Mouse (Mus musculus): ENCODE results near the gene Ktn1. TPM values are rescaled to one million over a fixed set of nuclear protein-coding genes. Genes with fewer than 3 reads are reported as not detected.

Gene Ktn1
- polyA plus RNA-seq, 1 experiment = 25.4 TPM

GRCm38 (mm10) chr14:47638316-47638895 is 9.8 kb upstream of the Ktn1 start:
- H3K4me3 ChIP-seq (ENCODE audit: insufficient read depth, low read length) = no peak overlapping the region
- H3K27ac ChIP-seq (ENCODE audit: insufficient read depth, low read depth, low read length) = no peak overlapping the region
- peaks cover 2% of the 10 kb centered on the region; the same call in 1 of the 2 replicates for H3K4me1 ChIP-seq (ENCODE audit: control insufficient read depth, insufficient read depth, low read length)
- TF ChIP-seq CTCF (IDR thresholded peaks at IDR 0.05; ENCODE audit: low read depth, low read length) = no peak
- TF ChIP-seq POLR2A (IDR thresholded peaks at IDR 0.05; ENCODE audit: borderline replicate concordance, low read depth, low read length) = no peak

DNA sequence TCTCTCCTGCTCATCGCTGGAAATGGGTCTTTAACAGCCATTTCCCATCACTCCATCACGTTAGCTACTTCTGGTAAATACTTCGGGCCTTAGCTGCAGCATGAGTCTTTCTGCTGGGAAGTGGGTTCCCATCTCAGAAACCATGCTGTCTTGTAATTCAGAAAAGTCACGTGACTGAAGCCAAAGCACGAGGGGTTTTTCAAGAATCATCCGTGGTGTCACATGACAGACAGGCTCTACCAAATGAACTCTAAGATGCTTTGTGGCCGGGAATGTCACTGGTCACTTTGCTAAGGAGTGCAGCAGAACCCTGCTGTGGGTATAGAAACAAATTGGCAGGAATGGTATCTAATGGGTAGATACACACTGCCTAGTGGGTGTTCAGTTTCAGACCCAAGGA is 2.6 kb upstream of the Ktn1 start:
- Histone ChIP-seq H3K4me3 (ENCODE audit: insufficient read depth, low read length) (no peak overlapping the region), H3K4me1 (ENCODE audit: control insufficient read depth, insufficient read depth, low read length) (peaks cover 5% of the 10 kb centered on the region), H3K27ac (ENCODE audit: insufficient read depth, low read depth, low read length) (no peak overlapping the region)
- TF ChIP-seq POLR2A (IDR thresholded peaks at IDR 0.05; ENCODE audit: borderline replicate concordance, low read depth, low read length) (no peak), CTCF (IDR thresholded peaks at IDR 0.05; ENCODE audit: low read depth, low read length) (no peak)

DNA sequence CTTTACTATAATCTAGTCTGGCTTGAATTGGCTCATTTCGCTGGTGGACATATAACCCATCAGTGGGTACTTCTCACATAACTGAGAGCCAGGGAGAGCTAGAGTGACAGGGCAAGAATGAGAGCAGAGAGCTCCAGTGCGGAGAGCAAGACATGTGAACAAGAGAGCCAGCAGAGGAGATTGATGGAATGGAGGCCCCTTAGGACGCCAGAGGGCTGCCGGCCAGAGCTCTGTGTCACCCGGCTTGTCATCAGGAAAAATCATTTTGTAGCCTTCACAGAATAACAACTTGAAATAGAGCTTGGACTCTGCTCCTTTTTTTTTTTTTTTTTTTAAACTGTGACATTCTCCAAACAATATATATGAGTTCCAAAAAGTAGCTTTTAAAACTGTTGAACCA is 2.0 kb upstream of the Ktn1 start:
- TF ChIP-seq CTCF (IDR thresholded peaks at IDR 0.05; ENCODE audit: low read depth, low read length) (no peak), POLR2A (IDR thresholded peaks at IDR 0.05; ENCODE audit: borderline replicate concordance, low read depth, low read length) (no peak)
- no peak overlapping the region for H3K4me3 ChIP-seq (ENCODE audit: insufficient read depth, low read length)
- peaks cover 5% of the 10 kb centered on the region for H3K4me1 ChIP-seq (ENCODE audit: control insufficient read depth, insufficient read depth, low read length)
- no peak overlapping the region for H3K27ac ChIP-seq (ENCODE audit: insufficient read depth, low read depth, low read length)

DNA sequence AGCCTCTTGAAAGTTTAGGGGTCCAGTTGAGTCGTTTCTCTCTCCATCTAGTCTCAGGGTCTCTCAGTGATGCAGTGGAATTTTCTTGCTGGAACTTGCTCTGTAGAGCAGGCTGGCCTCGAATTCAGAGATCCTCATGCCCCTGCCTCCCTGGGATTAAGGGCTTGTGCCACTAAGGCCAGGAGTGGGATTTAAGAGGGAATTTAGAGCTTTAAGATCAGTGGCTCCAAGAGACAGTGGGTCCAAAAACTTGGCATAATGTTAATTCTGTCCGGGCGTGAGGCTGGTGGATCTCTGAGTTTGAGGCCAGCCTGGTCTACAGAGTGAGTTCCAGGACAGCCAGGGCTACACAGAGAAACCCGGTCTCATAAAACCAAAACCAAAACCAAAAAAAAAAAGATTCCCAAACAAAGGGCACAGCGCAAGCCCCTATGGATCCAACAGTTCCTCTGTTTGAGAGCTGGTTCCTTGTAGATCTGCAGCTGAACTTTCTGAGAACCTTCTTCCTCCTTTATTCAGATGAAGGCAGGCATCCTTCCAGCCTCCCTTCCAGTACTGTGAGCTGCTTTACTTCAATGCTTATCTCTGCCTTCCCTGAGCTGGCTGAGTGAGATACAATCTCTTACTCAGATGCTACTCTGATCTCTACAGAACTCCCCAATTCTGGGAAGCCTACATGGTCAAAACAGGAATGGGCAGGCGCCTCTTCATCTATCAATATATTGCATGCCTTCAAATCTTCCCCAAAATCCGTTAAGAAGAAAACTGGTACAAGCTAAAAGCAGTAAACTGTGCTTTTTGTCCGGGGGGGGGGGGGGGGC is 1.3 kb upstream of the Ktn1 start:
- Histone ChIP-seq H3K4me1 (ENCODE audit: control insufficient read depth, insufficient read depth, low read length) (peaks cover 5% of the 10 kb centered on the region), H3K27ac (ENCODE audit: insufficient read depth, low read depth, low read length) (no peak overlapping the region), H3K4me3 (ENCODE audit: insufficient read depth, low read length) (peak overlapping the region; percentile 11; the same call in 1 of the 2 replicates)
- TF ChIP-seq POLR2A (IDR thresholded peaks at IDR 0.05; ENCODE audit: borderline replicate concordance, low read depth, low read length) (no peak), CTCF (IDR thresholded peaks at IDR 0.05; ENCODE audit: low read depth, low read length) (no peak)

DNA sequence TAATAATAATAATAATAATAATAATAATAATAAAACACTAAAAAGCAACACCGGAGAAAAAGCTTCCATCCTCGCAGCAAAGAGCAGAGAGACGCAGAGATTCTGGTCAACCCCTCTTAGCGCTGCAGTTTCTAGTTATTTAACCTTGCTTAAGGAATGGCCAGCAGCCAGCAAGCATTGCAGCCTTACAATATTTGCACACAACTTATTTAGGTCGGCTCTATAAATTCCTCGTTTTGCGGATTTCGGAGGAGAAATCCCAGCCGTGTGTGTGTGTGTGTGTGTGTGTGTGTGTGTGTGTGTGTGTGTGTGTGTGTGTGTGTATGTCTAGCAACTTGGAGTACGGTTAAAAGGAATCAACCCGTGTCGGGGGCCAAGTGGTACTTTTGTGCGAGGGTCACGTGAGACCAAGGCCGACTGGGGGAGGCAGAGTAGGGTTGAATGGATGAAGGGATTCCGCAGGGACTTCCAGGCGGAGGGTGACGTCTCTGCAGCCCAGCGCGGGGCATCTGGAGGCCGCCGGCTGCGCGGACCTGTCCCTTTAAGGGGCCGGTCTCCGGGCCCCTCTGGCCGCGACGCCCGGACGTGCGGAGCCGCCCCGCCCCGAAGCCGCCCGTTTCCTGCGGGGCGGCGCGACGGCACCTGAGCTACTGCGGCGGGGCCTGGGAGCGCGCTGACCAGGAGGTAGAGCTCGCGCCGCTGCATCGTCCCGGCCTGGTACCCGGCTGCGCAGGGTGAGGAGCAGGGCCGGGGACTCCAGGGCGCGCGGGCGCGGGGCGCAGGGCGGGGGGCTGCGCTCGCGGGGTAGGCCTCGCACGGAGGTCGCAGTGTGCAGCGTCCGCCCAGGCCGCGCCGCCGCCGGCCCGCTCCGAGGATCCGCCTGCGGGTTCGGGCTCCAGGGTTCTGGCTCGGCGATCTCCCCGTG is 720 bp downstream of the Ktn1 start:
- Histone ChIP-seq H3K4me3 (ENCODE audit: insufficient read depth, low read length) (peak overlapping the region; percentile 69), H3K4me1 (ENCODE audit: control insufficient read depth, insufficient read depth, low read length) (peaks cover 5% of the 10 kb centered on the region), H3K27ac (ENCODE audit: insufficient read depth, low read depth, low read length) (peak overlapping the region; percentile 53)
- TF ChIP-seq POLR2A (IDR thresholded peaks at IDR 0.05; ENCODE audit: borderline replicate concordance, low read depth, low read length) (no peak), CTCF (IDR thresholded peaks at IDR 0.05; ENCODE audit: low read depth, low read length) (no peak)

DNA sequence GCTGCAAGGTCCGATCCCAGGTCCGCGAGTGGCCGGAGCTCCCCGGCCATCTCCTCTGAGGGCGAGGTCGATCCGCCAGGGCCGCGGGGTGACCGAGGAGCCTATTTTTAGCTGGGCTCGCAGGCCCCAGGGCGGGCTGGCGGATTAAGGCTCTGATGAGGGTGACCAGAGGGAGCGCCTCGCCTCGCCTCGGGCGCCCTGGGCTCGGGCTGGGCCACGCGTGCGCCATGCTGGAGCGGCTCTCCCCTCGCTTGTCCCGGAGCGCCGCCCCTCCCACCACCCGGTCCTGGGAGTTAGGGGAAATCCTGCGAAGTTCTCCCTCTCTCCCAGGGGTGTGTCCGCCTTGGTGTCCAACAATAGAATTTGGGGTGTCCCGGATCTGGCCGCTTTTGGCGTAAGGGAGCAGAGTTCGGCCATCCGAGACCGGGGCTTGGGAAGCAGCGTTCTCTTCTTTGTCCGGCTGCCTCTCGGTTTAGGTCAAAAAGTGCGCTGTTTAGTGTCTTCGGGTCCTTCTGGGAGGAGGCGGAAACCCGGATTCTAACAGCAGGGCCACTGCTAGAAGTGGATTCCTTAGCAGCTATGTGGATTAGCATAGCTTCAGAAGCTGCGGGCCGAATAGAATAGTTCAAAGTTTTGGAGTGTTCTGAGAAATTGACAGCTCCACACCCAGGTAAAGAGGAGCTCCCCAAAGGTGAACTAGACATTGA is 1.5 kb downstream of the Ktn1 start:
- peak overlapping the region; percentile 53 for H3K27ac ChIP-seq (ENCODE audit: insufficient read depth, low read depth, low read length)
- peaks cover 9% of the 10 kb centered on the region for H3K4me1 ChIP-seq (ENCODE audit: control insufficient read depth, insufficient read depth, low read length)
- TF ChIP-seq CTCF (IDR thresholded peaks at IDR 0.05; ENCODE audit: low read depth, low read length) (no peak), POLR2A (IDR thresholded peaks at IDR 0.05; ENCODE audit: borderline replicate concordance, low read depth, low read length) (no peak)
- H3K4me3 ChIP-seq (ENCODE audit: insufficient read depth, low read length) = peak overlapping the region; percentile 69

DNA sequence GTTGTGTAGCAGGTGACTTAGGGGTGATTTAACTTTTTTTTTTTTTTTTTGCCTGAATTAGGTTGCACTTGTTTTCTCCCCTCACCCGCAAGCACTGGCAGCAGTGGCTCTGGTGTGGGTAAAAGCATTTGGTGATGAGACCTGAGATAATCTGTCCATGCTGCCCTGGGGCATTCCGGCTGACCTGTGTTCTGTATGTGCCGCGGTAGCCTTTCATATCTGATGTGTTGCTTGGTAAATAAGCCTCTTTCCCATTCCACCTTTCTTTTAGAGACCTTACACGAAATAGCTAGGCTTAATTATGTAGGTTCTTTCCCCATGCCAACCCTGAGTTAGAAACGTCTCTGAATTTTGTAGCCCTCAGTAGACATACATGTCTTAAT is 2.1 kb downstream of the Ktn1 start:
- TF ChIP-seq POLR2A (IDR thresholded peaks at IDR 0.05; ENCODE audit: borderline replicate concordance, low read depth, low read length) (no peak), CTCF (IDR thresholded peaks at IDR 0.05; ENCODE audit: low read depth, low read length) (no peak)
- Histone ChIP-seq H3K4me3 (ENCODE audit: insufficient read depth, low read length) (peak overlapping the region; percentile 69), H3K27ac (ENCODE audit: insufficient read depth, low read depth, low read length) (no peak overlapping the region), H3K4me1 (ENCODE audit: control insufficient read depth, insufficient read depth, low read length) (peaks cover 10% of the 10 kb centered on the region)

GRCm38 (mm10) chr14:47651272-47651671 is 3.0 kb downstream of the Ktn1 start:
- no peak for TF ChIP-seq CTCF (IDR thresholded peaks at IDR 0.05; ENCODE audit: low read depth, low read length)
- H3K27ac ChIP-seq (ENCODE audit: insufficient read depth, low read depth, low read length) = no peak overlapping the region
- no peak overlapping the region for H3K4me3 ChIP-seq (ENCODE audit: insufficient read depth, low read length)
- H3K4me1 ChIP-seq (ENCODE audit: control insufficient read depth, insufficient read depth, low read length) = peaks cover 12% of the 10 kb centered on the region

DNA sequence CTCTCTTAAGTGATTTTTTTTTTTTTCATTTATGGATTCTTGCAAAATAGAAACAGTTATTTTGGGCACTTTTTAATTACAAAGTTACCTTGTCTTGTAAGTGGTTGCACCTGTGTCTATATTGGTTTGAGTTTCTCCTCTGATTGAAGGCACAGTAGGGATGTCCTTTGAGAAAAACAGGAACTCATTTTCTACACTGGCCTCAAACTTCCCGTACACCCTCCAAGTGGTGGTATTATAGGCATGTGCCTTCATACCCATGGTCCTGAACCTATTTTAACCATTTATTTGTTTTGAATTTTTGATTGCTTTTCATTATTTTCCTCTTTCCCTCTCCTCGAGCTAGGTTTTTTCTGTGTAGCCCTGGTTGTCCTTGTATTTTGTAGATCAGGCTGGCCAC is 7.2 kb downstream of the Ktn1 start:
- TF ChIP-seq POLR2A (IDR thresholded peaks at IDR 0.05; ENCODE audit: borderline replicate concordance, low read depth, low read length) (no peak), CTCF (IDR thresholded peaks at IDR 0.05; ENCODE audit: low read depth, low read length) (no peak)
- Histone ChIP-seq H3K27ac (ENCODE audit: insufficient read depth, low read depth, low read length) (no peak overlapping the region), H3K4me3 (ENCODE audit: insufficient read depth, low read length) (no peak overlapping the region), H3K4me1 (ENCODE audit: control insufficient read depth, insufficient read depth, low read length) (peaks cover 8% of the 10 kb centered on the region)

All from bone marrow macrophage, adult 2 months (primary cell).